Mouse (Mus musculus): Measurements from ENCODE around the gene Ovca2.
A peak's percentile ranks its signal among the peaks of the same experiment; 100 is the strongest.

Ovca2 gene

GRCm38 (mm10) chr11:75152603-75153557, 25.8 kb downstream of the Ovca2 start:
- peak; percentile 60 to 63 for DNase-seq

GRCm38 (mm10) chr11:75150346-75150745, 28.3 kb downstream of the Ovca2 start:
- no peak for DNase-seq

GRCm38 (mm10) chr11:75148332-75149035, 30.2 kb downstream of the Ovca2 start:
- DNase-seq = no peak

GRCm38 (mm10) chr11:75147846-75148168, 30.8 kb downstream of the Ovca2 start:
- DNase-seq = peak in 1 of 2 experiments; percentile 12

- DNase-seq = peak; percentile 47 to 54
Observed at GRCm38 (mm10) chr11:75147106-75147845, 31.4 kb downstream of the Ovca2 start.

- no peak for DNase-seq
Observed at GRCm38 (mm10) chr11:75145841-75146240, 32.8 kb downstream of the Ovca2 start.

- DNase-seq = no peak
Observed at GRCm38 (mm10) chr11:75142749-75143148, 35.9 kb downstream of the Ovca2 start.

GRCm38 (mm10) chr11:75141913-75142312, 36.7 kb downstream of the Ovca2 start:
- no peak for DNase-seq

GRCm38 (mm10) chr11:75141038-75141437, 37.6 kb downstream of the Ovca2 start:
- DNase-seq = no peak

GRCm38 (mm10) chr11:75140431-75140830, 38.2 kb downstream of the Ovca2 start:
- no peak for DNase-seq

- peak; percentile 48 to 52 for DNase-seq
Observed at GRCm38 (mm10) chr11:75139122-75139963, 39.3 kb downstream of the Ovca2 start.

- DNase-seq = no peak
Observed at GRCm38 (mm10) chr11:75136666-75137398, 41.8 kb downstream of the Ovca2 start.

- DNase-seq = no peak
Observed at GRCm38 (mm10) chr11:75135358-75135757, 43.3 kb downstream of the Ovca2 start.

GRCm38 (mm10) chr11:75134485-75135068, 44.1 kb downstream of the Ovca2 start:
- no peak for DNase-seq

- peak; percentile 66 to 72 for DNase-seq
Observed at GRCm38 (mm10) chr11:75133951-75134350, 44.7 kb downstream of the Ovca2 start.

GRCm38 (mm10) chr11:75133391-75133790, 45.2 kb downstream of the Ovca2 start:
- peak; percentile 67 to 73 for DNase-seq

GRCm38 (mm10) chr11:75132278-75132677, 46.4 kb downstream of the Ovca2 start:
- DNase-seq = peak; percentile 75 to 83

- no peak for DNase-seq
Observed at GRCm38 (mm10) chr11:75131300-75131699, 47.3 kb downstream of the Ovca2 start.

- no peak for DNase-seq
Observed at GRCm38 (mm10) chr11:75129481-75129880, 49.2 kb downstream of the Ovca2 start.

GRCm38 (mm10) chr11:75126384-75126783, 52.3 kb downstream of the Ovca2 start:
- DNase-seq = no peak
